Mouse (Mus musculus): ENCODE data around the gene Edn2.
A peak's percentile ranks its signal among the peaks of the same experiment; 100 is the strongest.

DNA sequence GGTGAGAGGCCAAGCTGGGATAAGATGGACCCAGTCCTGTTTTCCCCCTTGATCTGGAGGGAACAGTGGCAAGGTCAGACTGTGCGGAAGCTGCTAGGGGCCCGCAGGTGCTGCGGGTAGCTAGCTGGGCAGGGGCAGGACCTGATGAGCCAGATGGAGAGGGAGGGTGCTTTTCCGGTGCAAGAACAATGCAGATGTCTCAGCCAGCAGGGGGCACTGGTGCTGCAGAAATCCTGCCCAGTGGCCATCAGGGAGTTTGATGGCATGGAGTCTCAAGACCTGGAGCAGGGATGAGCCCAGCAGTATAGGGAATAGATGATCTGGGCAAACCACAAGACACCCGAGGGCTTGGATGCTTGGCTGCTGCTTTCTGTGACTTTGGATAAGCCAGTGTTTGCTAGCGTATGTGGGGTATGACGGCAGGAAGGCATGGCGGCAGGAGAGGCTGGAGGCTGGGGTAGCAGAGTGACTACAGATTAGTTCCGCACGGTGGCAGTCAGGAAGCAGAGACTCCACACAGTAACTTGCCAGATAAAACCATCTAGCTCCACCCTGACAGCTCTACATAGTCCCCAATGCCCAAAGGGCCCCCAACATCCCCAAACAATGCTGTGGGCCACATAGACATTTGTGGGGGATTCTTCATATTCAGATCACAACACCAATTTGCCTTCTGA lies 55.0 kb downstream of the Edn2 start:
- TF ChIP-seq CTCF (IDR thresholded peaks at IDR 0.05; ENCODE audit: extremely low read depth, insufficient read length, insufficient replicate concordance, low read depth, low read length) (peak; percentile 70; the same call in 1 of the 2 replicates), POLR2A (IDR thresholded peaks at IDR 0.05; ENCODE audit: low read depth, low read length) (no peak)
